In genomic region chr5:124000824-124001223, GRCm38 (mm10) we compare ENCODE assay signal across 7 mouse cellular contexts. TPM values are rescaled to one million over a fixed set of nuclear protein-coding genes. Genes with fewer than 3 reads are reported as not detected.
A peak's percentile ranks its signal among the peaks of the same experiment; 100 is the strongest.
DNase-seq lines count a peak whose midpoint lies in the region; ATAC-seq lines count a peak whose summit lies in the region.

No protein-coding gene starts in this region.

- intact Hi-C loops in left cerebral cortex, postnatal 4 days (cut with DNase I), result loop anchor here (2.0 kb wide), 1 partner anchor 84 kb away; no protein-coding TSS in a partner anchor

- ATAC-seq in midbrain, embryonic 12.5 days (ENCODE audit: low FRiP score, low read depth), result peak; percentile 61

- peak; percentile 94 for DNase-seq in adrenal gland, postnatal 10 days
- peak; percentile 87 for DNase-seq in embryonic facial prominence, embryonic 10.5 days (ENCODE audit: low spot score)
- peak; percentile 86 to 98 for DNase-seq in heart, adult 18-20 months
- peak; percentile 79 for DNase-seq in kidney, adult 11 months
- peak; percentile 94 for DNase-seq in left cerebral cortex, postnatal 4 days
- DNase-seq in skeletal muscle tissue, adult 2 months (ENCODE audit: low read depth, low spot score), result peak; percentile 78

- H3K36me3 ChIP-seq in embryonic facial prominence, embryonic 10.5 days (replicated peaks), result peaks cover 60% of the 10 kb centered on the region
- peaks cover 26% of the 10 kb centered on the region for H3K36me3 ChIP-seq in midbrain, embryonic 12.5 days

- 12% methylated on average over 7 of the region's 7 CpGs for WGBS in embryonic facial prominence, embryonic 10.5 days
- WGBS in midbrain, embryonic 12.5 days, result 16% methylated on average over 7 of the region's 7 CpGs

- H3K4me3 ChIP-seq in embryonic facial prominence, embryonic 10.5 days, result no peak overlapping the region
- H3K4me3 ChIP-seq in midbrain, embryonic 12.5 days, result no peak overlapping the region

- no peak overlapping the region for H3K27ac ChIP-seq in embryonic facial prominence, embryonic 10.5 days (replicated peaks)
- H3K27ac ChIP-seq in midbrain, embryonic 12.5 days (replicated peaks), result peak overlapping the region; percentile 16; the same call in 1 of the 2 replicates

- no peaks in the 10 kb centered on the region for H3K9me3 ChIP-seq in embryonic facial prominence, embryonic 10.5 days
- H3K9me3 ChIP-seq in midbrain, embryonic 12.5 days, result no peaks in the 10 kb centered on the region

- H3K4me2 ChIP-seq in midbrain, embryonic 12.5 days (replicated peaks), result no peak overlapping the region

- 0 out of 2 replicates have a peak overlapping the region, but pooled peaks have one; percentile 21 for H3K9ac ChIP-seq in midbrain, embryonic 12.5 days (replicated peaks)

- H3K27me3 ChIP-seq in embryonic facial prominence, embryonic 10.5 days (replicated peaks; ENCODE audit: low read depth, poor library complexity, severe bottlenecking), result no peaks in the 10 kb centered on the region
- no peaks in the 10 kb centered on the region for H3K27me3 ChIP-seq in midbrain, embryonic 12.5 days

- H3K4me1 ChIP-seq in embryonic facial prominence, embryonic 10.5 days, result peaks cover 15% of the 10 kb centered on the region; the same call in 1 of the 2 replicates
- 0 out of 2 replicates have a peak, but pooled peaks cover 7% of the 10 kb centered on the region for H3K4me1 ChIP-seq in midbrain, embryonic 12.5 days

RNA-seq across cellular contexts. Expression of gene Hip1r, which starts 27.4 kb away (rescaled TPM):
- 10 to 100 TPM; 18.2 to 22.5 TPM for total RNA-seq in adrenal gland, postnatal 10 days (2021)
- polyA plus RNA-seq in embryonic facial prominence, embryonic 10.5 days (2016; fragmentation: Nextera tagmentation; extraction: Ambion mirVana), result 8.5 and 10.7 TPM in 2 replicates
- 10 to 100 TPM; 11.1 to 11.3 TPM for total RNA-seq in heart, adult 18-20 months (2021)
- total RNA-seq in left cerebral cortex, postnatal 4 days (2021), result 10 to 100 TPM; 83.2 to 84.8 TPM
- polyA plus RNA-seq in midbrain, embryonic 12.5 days (2016; fragmentation: Nextera tagmentation; extraction: Ambion mirVana), result 13.9 and 15.5 TPM in 2 replicates

RNA-seq across cellular contexts. Expression of gene Vps37b, which starts 31.2 kb away (rescaled TPM):
- total RNA-seq in adrenal gland, postnatal 10 days (2021), result 10 to 100 TPM; 41.1 to 58.1 TPM
- 43.8 and 47.6 TPM in 2 replicates for polyA plus RNA-seq in embryonic facial prominence, embryonic 10.5 days (2016; fragmentation: Nextera tagmentation; extraction: Ambion mirVana)
- 10 to 100 TPM; 15.1 to 15.2 TPM for total RNA-seq in heart, adult 18-20 months (2021)
- 10 to 100 TPM; 46.2 to 49.9 TPM for total RNA-seq in left cerebral cortex, postnatal 4 days (2021)
- 68.0 and 74.2 TPM in 2 replicates for polyA plus RNA-seq in midbrain, embryonic 12.5 days (2016; fragmentation: Nextera tagmentation; extraction: Ambion mirVana)
